22 mouse cellular contexts compared by ENCODE assay signal in genomic region chr5:147473856-147474255, GRCm38 (mm10). TPM values are rescaled to one million over a fixed set of nuclear protein-coding genes. Genes with fewer than 3 reads are reported as not detected.
DNase-seq lines count a peak whose midpoint lies in the region; ATAC-seq and TF ChIP-seq lines count a peak whose summit lies in the region.
"Had no signal": no experiment of that assay in that cellular context is flagged by ENCODE, and none has a peak within 500 bp of the region (broad histone marks: within the 10 kb centered on the region; RNA-seq: fewer than 3 reads in every experiment).

No protein-coding gene starts in this region.

- dilution Hi-C loops in CH12.LX (cut with MboI; ENCODE audit: extremely low pct_ligation_motif_present, extremely low pct_unique_long_range_greater_than_20kb, low sequenced_read_pairs) = no loop called here

- TF ChIP-seq CTCF in CH12.LX (conservative IDR thresholded peaks at IDR 0.05 in 1 of 2, IDR thresholded peaks at IDR 0.05 in 1 of 2; ENCODE audit: low read depth in 2 of 2, low read length in 2 of 2) = no peak

- TF ChIP-seq EP300 in CH12.LX (IDR thresholded peaks at IDR 0.05; ENCODE audit: low read length) = peak; percentile 71

- peak; percentile 32 to 57 for DNase-seq in spleen, postnatal 36 days (ENCODE audit: low spot score in 2 of 2)
- DNase-seq in spleen, adult 18-20 months = no peak
- DNase-seq in CH12.LX (ENCODE audit: extremely low read depth) = peak; percentile 70
- DNase-seq in splenic B cell, adult 2 months (ENCODE audit: low read depth, low spot score) = peak; percentile 61
- DNase-seq in kidney, adult 11 months = no peak
- DNase-seq: adrenal gland, adult 8-10 months; adrenal gland, postnatal 14 days; adrenal gland, postnatal 36 days; cerebellum, adult 11-12 months; cerebellum, adult 2 months; cerebellum, adult 9-10 months; cerebellum, postnatal 10 days; cerebellum, postnatal 25 days; forebrain, postnatal 0 days had no signal

- no peak for TF ChIP-seq POLR2A in CH12.LX (IDR thresholded peaks at IDR 0.05; ENCODE audit: low read depth, low read length)

- 89% methylated on average over 3 of the region's 3 CpGs for WGBS in heart, embryonic 11.5 days (ENCODE audit: insufficient replicate concordance)

- peaks cover 17 to 47% of the 10 kb centered on the region in 2 experiments for H3K36me3 ChIP-seq in CH12.LX (replicated peaks in 1 of 2; ENCODE audit: control insufficient read depth in 1 of 2, insufficient read depth in 1 of 2, low read length in 1 of 2)
- no peaks in the 10 kb centered on the region for H3K36me3 ChIP-seq in splenic B cell, adult 2 months (ENCODE audit: control insufficient read depth, insufficient read depth, low read length, poor library complexity, severe bottlenecking)
- H3K36me3 ChIP-seq in heart, embryonic 11.5 days (ENCODE audit: control insufficient read depth, insufficient read depth, low read length) = peaks cover 3% of the 10 kb centered on the region; the same call in 1 of the 2 replicates
- H3K36me3 ChIP-seq: embryonic facial prominence, embryonic 12.5 days had no signal

- ATAC-seq in heart, embryonic 11.5 days (replicated peaks; ENCODE audit: insufficient number of reproducible peaks, low FRiP score, low TSS enrichment) = no peak
- ATAC-seq: activated CD4-positive, CD25-positive, alpha-beta regulatory T cell, adult 4 months; forebrain, embryonic 13.5 days; forebrain, embryonic 15.5 days; forebrain, postnatal 0 days; Patski had no signal

- TF ChIP-seq RAD21 in CH12.LX (IDR thresholded peaks at IDR 0.05; ENCODE audit: low read depth, low read length) = no peak

- in situ Hi-C loops in CH12.LX (cut with MboI; ENCODE audit: low pct_ligation_motif_present, low pct_unique_long_range_greater_than_20kb, low sequenced_read_pairs) = no loop called here

- H3K9me3 ChIP-seq in CH12.LX (replicated peaks; ENCODE audit: low read length) = no peaks in the 10 kb centered on the region
- H3K9me3 ChIP-seq in heart, embryonic 11.5 days (replicated peaks; ENCODE audit: control insufficient read depth, low read length) = no peaks in the 10 kb centered on the region
- H3K9me3 ChIP-seq: embryonic facial prominence, embryonic 10.5 days; embryonic facial prominence, embryonic 12.5 days; forebrain, embryonic 13.5 days; forebrain, embryonic 15.5 days; G1E had no signal

- peaks cover 0 to 67% of the 10 kb centered on the region in 2 experiments; a peak in 2 of 4 replicates for H3K4me1 ChIP-seq in CH12.LX (ENCODE audit: control insufficient read depth in 1 of 2, insufficient read depth in 2 of 2)
- peaks cover 9% of the 10 kb centered on the region; the same call in 1 of the 2 replicates for H3K4me1 ChIP-seq in heart, embryonic 11.5 days (ENCODE audit: control insufficient read depth, insufficient read depth, low read length)
- H3K4me1 ChIP-seq: embryonic facial prominence, embryonic 10.5 days; embryonic facial prominence, embryonic 12.5 days; forebrain, embryonic 13.5 days; forebrain, embryonic 15.5 days had no signal

- no peak overlapping the region for H3K4me2 ChIP-seq in CH12.LX (ENCODE audit: insufficient read depth, low read depth, poor library complexity, severe bottlenecking)
- H3K4me2 ChIP-seq in heart, embryonic 11.5 days = no peak overlapping the region
- H3K4me2 ChIP-seq: embryonic facial prominence, embryonic 12.5 days; forebrain, embryonic 13.5 days; forebrain, embryonic 15.5 days had no signal

- H3K27me3 ChIP-seq in CH12.LX (replicated peaks) = no peaks in the 10 kb centered on the region
- no peaks in the 10 kb centered on the region for H3K27me3 ChIP-seq in splenic B cell, adult 2 months (ENCODE audit: control insufficient read depth, insufficient read depth, low read length, poor library complexity, severe bottlenecking)
- no peaks in the 10 kb centered on the region for H3K27me3 ChIP-seq in heart, embryonic 11.5 days (ENCODE audit: control insufficient read depth, insufficient read depth, low read length)
- H3K27me3 ChIP-seq: embryonic facial prominence, embryonic 12.5 days; forebrain, embryonic 13.5 days; forebrain, embryonic 15.5 days; Patski had no signal

- no peak overlapping the region for H3K9ac ChIP-seq in CH12.LX (ENCODE audit: insufficient read depth, low read depth)
- H3K9ac ChIP-seq in heart, embryonic 11.5 days (ENCODE audit: low read depth, low read length) = no peak overlapping the region
- H3K9ac ChIP-seq: embryonic facial prominence, embryonic 12.5 days; forebrain, embryonic 13.5 days; forebrain, embryonic 15.5 days; forebrain, postnatal 0 days had no signal

- no peak overlapping the region for H3K27ac ChIP-seq in CH12.LX (ENCODE audit: insufficient read depth, low read depth)
- H3K27ac ChIP-seq in heart, embryonic 11.5 days (ENCODE audit: low read depth, low read length) = no peak overlapping the region
- H3K27ac ChIP-seq: embryonic facial prominence, embryonic 10.5 days; embryonic facial prominence, embryonic 12.5 days; forebrain, embryonic 13.5 days; forebrain, embryonic 15.5 days had no signal

- no peak overlapping the region for H3K4me3 ChIP-seq in CH12.LX (replicated peaks in 1 of 3; ENCODE audit: low read depth in 2 of 3, low read length in 2 of 3, poor library complexity in 1 of 3)
- H3K4me3 ChIP-seq in heart, embryonic 11.5 days (ENCODE audit: low read depth, low read length) = no peak overlapping the region
- H3K4me3 ChIP-seq: embryonic facial prominence, embryonic 10.5 days; embryonic facial prominence, embryonic 12.5 days; forebrain, embryonic 13.5 days; forebrain, embryonic 15.5 days had no signal

- peaks cover 5% of the 10 kb centered on the region; the same call in 1 of the 2 replicates for H3K79me2 ChIP-seq in CH12.LX (replicated peaks; ENCODE audit: control insufficient read depth, extremely low read depth, insufficient read depth, poor library complexity, severe bottlenecking)

TF ChIP-seq in CH12.LX, 34 proteins besides CTCF, POLR2A, EP300 and RAD21:
- TF ChIP-seq JUN (IDR thresholded peaks at IDR 0.05; ENCODE audit: insufficient read depth, low read depth, low read length) (no peak), ETS1 (conservative IDR thresholded peaks at IDR 0.05; ENCODE audit: low read depth, low read length) (peak; percentile 41), MYC (IDR thresholded peaks at IDR 0.05; ENCODE audit: low read depth, low read length) (no peak), BHLHE40 (IDR thresholded peaks at IDR 0.05; ENCODE audit: low read depth, low read length) (0 out of 2 replicates have a peak, but pooled peaks have one; percentile 40), SIN3A (IDR thresholded peaks at IDR 0.05; ENCODE audit: low read length) (0 out of 2 replicates have a peak, but pooled peaks have one; percentile 47)

RNA-seq across cellular contexts. Expression of gene Pan3, which starts 43.9 kb away (rescaled TPM):
- 40.2 and 42.9 TPM in 2 replicates for total RNA-seq in CH12.LX (2012; rRNA removed)
- total RNA-seq in CH12.LX (2014; rRNA removed) = 43.5 and 47.2 TPM in 2 replicates
- 24.4 and 37.6 TPM in 2 replicates for polyA plus RNA-seq in CH12.LX (2012; ENCODE audit: insufficient read length, low read depth)
- polyA plus RNA-seq in heart, embryonic 11.5 days (2014; fragmentation: Nextera tagmentation; extraction: Ambion mirVana) = 43.7 and 54.9 TPM in 2 replicates

Comparison
In these comparisons a context has a peak if more than half of its experiments do, and no peak if none do; other contexts are left out.
1. DNase-seq: peak in spleen, postnatal 36 days (2 of 2), CH12.LX (single experiment) and splenic B cell, adult 2 months (single experiment); none in spleen, adult 18-20 months (0 of 2) and kidney, adult 11 months (single experiment).